Mouse (Mus musculus) heart, adult 2 months (tissue): ENCODE results near the gene Rpia. TPM values are rescaled to one million over a fixed set of nuclear protein-coding genes. Genes with fewer than 3 reads are reported as not detected.

Source experiments
- DNase-seq, 2 experiments: peaks; one replicate each; pipeline ENCODE4 v3.0.0; 2021
- H3K27ac ChIP-seq: fragments of 200-600 bp; 2 replicates; pipeline ENCODE4 v1.8.1; 2022
- H3K27me3 ChIP-seq: fragments of 200-500 bp; 2 replicates; pipeline ENCODE4 v1.6.1; 2012; ENCODE audit warnings: mild to moderate bottlenecking, low read length, inconsistent platforms, mixed read lengths; ENCODE audit not compliant: control insufficient read depth, insufficient read depth
- H3K36me3 ChIP-seq: fragments of 200-500 bp; 2 replicates; pipeline ENCODE4 v1.6.1; 2012; ENCODE audit warnings: low read length, inconsistent platforms; ENCODE audit not compliant: control insufficient read depth, insufficient read depth
- H3K4me1 ChIP-seq: fragments of 200-500 bp; 2 replicates; pipeline ENCODE4 v1.6.1; 2011; ENCODE audit warnings: low read length; ENCODE audit not compliant: control insufficient read depth, insufficient read depth
- H3K4me3 ChIP-seq: fragments of 200-600 bp; 2 replicates; pipeline ENCODE4 v1.8.1; 2022
- H3K79me2 ChIP-seq: fragments of 200-500 bp; replicated peaks from 2 replicates; pipeline ENCODE4 v1.6.1; 2012; ENCODE audit warnings: mild to moderate bottlenecking, inconsistent platforms, low read length, moderate library complexity, mixed read lengths; ENCODE audit not compliant: control insufficient read depth, insufficient read depth
- H3K9ac ChIP-seq: fragments of 200-500 bp; 2 replicates; pipeline ENCODE4 v1.6.1; 2012; ENCODE audit warnings: low read depth, mild to moderate bottlenecking, control low read depth, inconsistent platforms, low read length, mixed read lengths
- CTCF ChIP-seq: fragments of 200-600 bp; IDR thresholded peaks from 2 replicates; pipeline ENCODE4 v1.8.1; 2022; ENCODE audit warnings: antibody characterized with exemption, mild to moderate bottlenecking, moderate library complexity
- EP300 ChIP-seq: fragments of 200-500 bp; IDR thresholded peaks from 2 replicates; pipeline ENCODE4 v1.6.1; 2011; ENCODE audit warnings: low read depth, low read length, control low read depth; ENCODE audit not compliant: insufficient read depth
- POLR2A ChIP-seq: fragments of 200-500 bp; IDR thresholded peaks from 2 replicates; pipeline ENCODE4 v1.6.1; 2011; ENCODE audit warnings: mild to moderate bottlenecking, low read depth, low read length, control low read depth; ENCODE audit not compliant: insufficient read depth
- WGBS: fragments of 180-500 bp; shearing (Covaris S2); methylation state at CpG from one replicate; pipeline ENCODE4 v1.1.7; 2018; 5-methylcytosine and 5-hydroxymethylcytosine counted together
- intact Hi-C: fragments of 180-260 bp; cut with DNase I; formaldehyde crosslinking; loops from one replicate; pipeline ENCODE4 v1.15.1; 2025
- polyA plus RNA-seq: library from polyadenylated mRNA; depleted of rRNA; stranded (reverse); fragments of >200 nt; gene quantifications from 2 replicates; pipeline ENCODE4 v1.2.3, GENCODE M21; 2012
- total RNA-seq, 2 experiments: library from RNA; stranded (reverse); gene quantifications; 2 replicates each; pipeline ENCODE4 v1.2.3; 2021

Gene Rpia
- total and polyA plus RNA-seq, 3 experiments = 6.6 to 15.2 (median 12.9) TPM

DNA sequence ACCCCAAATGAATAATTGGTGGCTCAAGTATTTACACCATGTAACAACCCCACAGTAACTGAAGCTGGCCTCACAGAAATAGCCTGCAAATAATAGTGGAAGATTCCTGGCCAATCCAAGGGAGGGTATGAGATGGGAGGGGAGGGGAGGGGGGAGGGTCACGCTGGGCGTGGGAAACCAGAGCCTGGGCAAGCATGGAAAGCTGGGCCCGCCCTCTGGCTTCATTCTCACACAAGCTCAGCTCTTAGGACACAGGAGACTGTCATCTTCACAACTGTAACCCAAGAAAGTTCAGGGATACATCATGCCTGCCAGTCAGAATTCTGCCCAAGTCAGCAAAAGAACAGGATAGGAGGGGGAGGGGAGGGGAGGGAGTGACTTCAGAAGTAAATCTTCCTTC, 6.2 kb downstream of the Rpia start:
- Histone ChIP-seq H3K9ac (no peak overlapping the region), H3K27ac (no peak overlapping the region), H3K36me3 (no peaks in the 10 kb centered on the region), H3K27me3 (no peaks in the 10 kb centered on the region), H3K4me1 (peaks cover 2% of the 10 kb centered on the region; the same call in 1 of the 2 replicates), H3K4me3 (no peak overlapping the region), H3K79me2 (no peaks in the 10 kb centered on the region)
- intact Hi-C loops = no loop called here
- no peak for DNase-seq
- WGBS = 67% methylated on average over 3 of the region's 3 CpGs
- TF ChIP-seq POLR2A (no peak), EP300 (no peak), CTCF (no peak)

DNA sequence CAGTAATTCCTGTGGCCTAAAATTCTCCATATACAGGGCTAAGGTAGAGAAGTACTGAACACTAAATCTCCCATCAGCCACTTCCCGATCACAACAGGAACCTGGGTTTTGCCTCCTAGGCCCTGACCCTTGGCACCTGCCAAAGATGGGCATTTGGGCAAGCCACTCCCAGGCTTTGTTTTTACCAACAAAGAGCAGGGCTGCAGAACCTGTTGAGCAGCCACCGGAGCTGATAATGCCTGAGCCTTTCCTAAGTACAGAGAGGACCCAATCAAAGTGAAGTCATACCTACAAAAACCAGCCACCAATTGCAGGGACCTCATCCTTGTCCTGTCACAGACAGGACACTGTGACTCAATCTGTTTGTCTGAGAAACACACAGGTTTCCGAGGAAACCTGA, 7.2 kb downstream of the Rpia start:
- Histone ChIP-seq H3K9ac (no peak overlapping the region), H3K4me1 (no peaks in the 10 kb centered on the region), H3K79me2 (no peaks in the 10 kb centered on the region), H3K27ac (no peak overlapping the region), H3K36me3 (no peaks in the 10 kb centered on the region), H3K27me3 (no peaks in the 10 kb centered on the region), H3K4me3 (no peak overlapping the region)
- intact Hi-C loops = no loop called here
- WGBS = 85% methylated on average over 3 of the region's 3 CpGs
- DNase-seq = no peak
- TF ChIP-seq EP300 (no peak), POLR2A (no peak), CTCF (no peak)

DNA sequence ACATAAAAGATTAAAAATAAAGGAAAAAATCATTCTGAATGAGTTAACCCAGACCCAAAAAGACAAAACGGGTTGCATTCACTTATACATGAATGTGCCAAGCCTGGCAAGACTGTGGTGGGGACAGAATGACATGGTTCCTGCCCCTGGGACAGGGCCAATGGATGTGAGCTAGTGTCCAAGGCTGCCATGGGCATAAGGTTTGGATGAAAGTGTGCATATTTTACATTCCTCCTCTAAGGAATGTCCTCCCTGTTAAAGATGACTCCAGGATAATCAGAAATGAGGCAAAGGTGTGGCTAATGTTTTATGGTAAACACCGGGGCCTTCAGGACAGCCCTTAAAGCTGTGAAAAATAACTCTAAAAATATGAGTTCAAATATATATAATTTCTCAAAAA, 10.7 kb downstream of the Rpia start:
- no peak overlapping the region for H3K4me3 ChIP-seq
- TF ChIP-seq EP300 (no peak), POLR2A (no peak), CTCF (no peak)
- H3K27ac ChIP-seq = no peak overlapping the region
- no peaks in the 10 kb centered on the region for H3K27me3 ChIP-seq
- WGBS = 79% methylated on average over 2 of the region's 2 CpGs
- no peak for DNase-seq
- no peaks in the 10 kb centered on the region for H3K79me2 ChIP-seq
- H3K9ac ChIP-seq = no peak overlapping the region
- no peaks in the 10 kb centered on the region for H3K36me3 ChIP-seq
- no peaks in the 10 kb centered on the region for H3K4me1 ChIP-seq
- intact Hi-C loops = no loop called here

DNA sequence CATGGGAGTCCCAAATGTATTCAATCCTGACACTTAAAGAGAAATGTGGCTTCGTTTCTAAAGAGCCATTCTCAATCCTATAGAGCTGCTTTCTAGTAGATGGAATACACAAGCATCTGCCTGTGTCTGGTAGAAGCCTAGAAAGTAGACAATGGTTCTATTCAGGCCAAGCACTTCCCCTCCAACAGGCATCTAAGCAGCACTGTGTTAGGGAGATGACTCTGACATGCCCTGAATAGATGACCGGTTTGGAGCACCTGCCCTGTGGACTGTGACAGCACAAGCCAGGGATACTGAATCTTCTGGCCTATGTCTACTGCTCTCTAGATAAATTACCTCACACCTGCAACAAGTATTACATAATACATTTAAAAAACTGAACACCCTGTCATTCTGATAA, 17.7 kb downstream of the Rpia start:
- no peak overlapping the region for H3K9ac ChIP-seq
- H3K27me3 ChIP-seq = no peaks in the 10 kb centered on the region
- H3K27ac ChIP-seq = no peak overlapping the region
- no peak for TF ChIP-seq CTCF
- TF ChIP-seq POLR2A = no peak
- TF ChIP-seq EP300 = no peak
- intact Hi-C loops = no loop called here
- H3K4me1 ChIP-seq = peaks cover 3% of the 10 kb centered on the region; the same call in 1 of the 2 replicates
- no peaks in the 10 kb centered on the region for H3K36me3 ChIP-seq
- no peak for DNase-seq
- 50% methylated on average over 2 of the region's 2 CpGs for WGBS
- no peaks in the 10 kb centered on the region for H3K79me2 ChIP-seq
- no peak overlapping the region for H3K4me3 ChIP-seq

DNA sequence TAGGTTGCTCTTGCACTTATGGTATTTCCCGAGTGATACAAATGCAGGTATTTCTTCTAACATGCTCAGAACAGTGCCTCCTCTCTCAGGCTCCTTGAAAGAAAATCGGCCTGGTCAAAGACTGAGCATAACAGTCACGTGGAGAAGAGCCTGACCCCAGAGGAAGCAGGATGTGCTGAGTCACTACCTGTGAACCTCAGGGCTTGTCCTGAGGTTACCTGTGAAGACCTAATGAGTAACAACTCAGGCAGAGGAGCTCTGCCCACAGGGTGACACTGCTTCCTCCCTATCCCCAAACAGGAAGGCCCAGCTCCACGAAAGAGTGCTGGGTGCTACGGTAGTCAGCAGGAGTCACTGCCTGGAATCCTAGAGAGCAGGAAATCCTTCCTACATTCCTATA, 18.3 kb downstream of the Rpia start:
- 57% methylated on average over 5 of the region's 5 CpGs for WGBS
- Histone ChIP-seq H3K27me3 (no peaks in the 10 kb centered on the region), H3K27ac (no peak overlapping the region), H3K79me2 (no peaks in the 10 kb centered on the region), H3K9ac (no peak overlapping the region), H3K36me3 (no peaks in the 10 kb centered on the region), H3K4me3 (no peak overlapping the region), H3K4me1 (peaks cover 3% of the 10 kb centered on the region; the same call in 1 of the 2 replicates)
- intact Hi-C loops = no loop called here
- DNase-seq = no peak
- TF ChIP-seq POLR2A (no peak), EP300 (no peak), CTCF (no peak)

DNA sequence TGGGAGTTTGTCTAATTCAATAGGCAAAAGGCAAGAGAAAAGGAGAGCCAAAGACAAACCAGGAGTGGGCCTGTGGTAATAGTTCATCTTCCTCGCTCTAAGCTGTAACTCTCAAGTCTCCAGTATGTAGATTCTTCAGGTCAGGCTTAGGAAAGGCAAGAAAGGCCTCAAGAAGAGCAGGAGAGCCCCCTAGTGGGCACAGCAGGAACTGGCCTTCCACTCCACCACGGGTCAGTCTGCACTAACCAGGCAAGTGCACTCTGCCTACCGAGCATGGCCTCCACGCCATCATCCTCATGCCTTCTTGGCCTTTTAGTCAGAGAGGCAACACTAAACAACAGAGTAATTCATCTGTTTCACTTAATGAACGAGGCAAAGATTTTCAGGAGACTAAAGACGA, 23.3 kb downstream of the Rpia start:
- intact Hi-C loops = loop anchor here (1.0 kb wide), 1 partner anchor 54 kb away; no protein-coding TSS in a partner anchor
- peak; percentile 67 to 73 for DNase-seq
- Histone ChIP-seq H3K4me1 (no peaks in the 10 kb centered on the region), H3K27me3 (no peaks in the 10 kb centered on the region), H3K36me3 (no peaks in the 10 kb centered on the region), H3K79me2 (no peaks in the 10 kb centered on the region), H3K27ac (no peak overlapping the region), H3K9ac (no peak overlapping the region), H3K4me3 (no peak overlapping the region)
- no peak; the same call in 1 of the 2 replicates for TF ChIP-seq CTCF
- TF ChIP-seq EP300 = 0 out of 2 replicates have a peak, but pooled peaks have one; percentile 16
- TF ChIP-seq POLR2A = no peak
- WGBS = 39% methylated on average over 6 of the region's 6 CpGs

DNA sequence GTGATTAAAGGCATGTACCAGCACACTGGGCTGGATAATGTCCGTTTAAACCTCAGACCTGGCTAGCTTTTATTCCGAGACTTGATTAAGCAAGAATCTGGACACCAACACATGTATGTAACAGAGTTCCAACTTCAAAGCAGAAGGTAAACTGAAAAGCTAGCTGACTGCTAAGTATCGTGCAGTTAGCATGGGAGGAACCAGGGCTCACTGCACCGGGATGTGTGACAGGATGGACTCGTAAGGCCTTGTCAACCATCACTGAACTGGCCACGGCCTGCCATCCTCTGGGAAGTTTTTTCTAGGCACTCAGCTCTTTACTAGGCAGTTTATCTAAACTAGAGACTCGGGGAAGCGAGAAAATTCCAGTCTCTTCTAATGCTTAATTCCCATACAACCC, 27.0 kb downstream of the Rpia start:
- H3K79me2 ChIP-seq = no peaks in the 10 kb centered on the region
- H3K9ac ChIP-seq = no peak overlapping the region
- H3K36me3 ChIP-seq = no peaks in the 10 kb centered on the region
- intact Hi-C loops = no loop called here
- no peak overlapping the region for H3K27ac ChIP-seq
- no peaks in the 10 kb centered on the region for H3K27me3 ChIP-seq
- WGBS = 87% methylated on average over 8 of the region's 8 CpGs
- DNase-seq = no peak
- no peak overlapping the region for H3K4me3 ChIP-seq
- TF ChIP-seq CTCF = no peak
- H3K4me1 ChIP-seq = no peaks in the 10 kb centered on the region
